Mouse (Mus musculus) cerebellum, adult (tissue): ENCODE results near the gene Lhfpl3.
A peak's percentile ranks its signal among the peaks of the same experiment; 100 is the strongest.
"Not testable (repeated sequence)": the region's sequence is repeated elsewhere in the genome, so short reads cannot be mapped to it uniquely, and the experiment has no call there.

Source experiments
- ATAC-seq: cut with Nextera tagmentation; 2 replicates; pipeline ENCODE4 v1.9.2; 2017; ENCODE audit warnings: mild to moderate bottlenecking, moderate library complexity, mixed read lengths; ENCODE audit not compliant: insufficient number of reproducible peaks, low FRiP score, low TSS enrichment

Gene Lhfpl3

DNA sequence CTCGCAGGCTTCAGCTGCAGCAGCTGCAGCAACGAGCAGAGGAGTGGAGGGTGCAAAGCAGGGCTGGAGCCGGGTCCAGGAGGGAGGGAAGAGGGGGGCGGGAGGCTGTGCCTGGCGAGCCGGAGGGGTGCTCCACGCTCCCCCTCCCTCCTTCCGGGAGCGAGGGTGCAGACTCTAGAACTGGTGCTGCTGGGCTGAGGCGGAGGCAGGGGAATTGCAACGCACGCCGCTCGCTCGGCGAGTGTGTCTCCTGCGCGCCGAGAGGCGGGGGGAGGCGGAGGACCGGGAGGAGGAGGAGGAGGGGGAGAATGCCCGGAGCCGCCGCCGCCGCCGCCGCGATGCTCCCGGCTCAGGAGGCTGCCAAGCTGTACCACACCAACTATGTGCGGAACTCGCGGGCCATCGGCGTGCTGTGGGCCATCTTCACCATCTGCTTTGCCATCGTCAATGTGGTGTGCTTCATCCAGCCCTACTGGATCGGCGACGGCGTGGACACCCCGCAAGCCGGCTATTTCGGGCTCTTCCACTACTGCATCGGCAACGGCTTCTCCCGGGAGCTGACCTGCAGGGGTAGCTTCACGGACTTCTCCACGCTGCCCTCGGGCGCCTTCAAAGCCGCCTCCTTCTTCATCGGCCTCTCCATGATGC, at the start of gene Lhfpl3:
TSS of gene Lhfpl3 (plus strand) at position 175 of the 648 bp plus-strand sequence.
- ATAC-seq = peak; percentile 63

DNA sequence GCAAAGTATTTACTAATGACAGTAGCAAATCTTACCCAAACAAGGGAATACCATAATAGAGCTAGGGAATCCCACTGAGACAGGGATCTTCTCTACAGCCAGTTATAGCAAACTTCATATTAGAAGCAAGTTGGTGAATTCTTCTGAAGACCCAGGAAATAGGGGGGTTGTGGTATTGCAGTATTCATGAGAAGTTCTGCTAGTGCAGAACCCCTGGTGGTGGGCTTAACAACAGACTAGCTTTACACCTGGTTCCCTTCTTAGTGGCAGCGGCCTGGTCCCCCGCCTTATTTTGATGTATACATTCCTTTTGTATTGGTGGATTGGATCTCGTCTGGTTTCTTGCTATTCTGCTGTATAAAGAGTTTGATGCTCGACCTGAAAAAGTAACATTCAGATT, 39.6 kb upstream of the Lhfpl3 start:
- ATAC-seq = not testable (repeated sequence)

DNA sequence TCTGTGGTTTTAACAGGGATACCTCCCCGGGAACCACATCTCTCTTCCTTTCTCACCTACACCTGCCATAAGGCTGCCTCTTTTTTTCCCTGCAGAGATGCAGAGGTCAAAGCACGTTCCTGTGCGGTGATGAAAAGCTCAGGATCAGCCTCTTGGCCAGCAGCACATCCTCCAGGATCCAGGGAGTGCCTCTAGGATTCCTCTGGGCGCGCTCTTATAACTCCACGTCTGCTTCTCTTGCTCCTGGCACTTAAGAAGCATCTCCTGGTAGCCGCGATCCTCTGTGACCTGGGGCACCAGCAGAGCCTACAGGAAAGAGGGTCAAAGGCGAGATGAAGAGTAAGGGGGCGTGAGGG, 352 bp upstream of the Lhfpl3 start:
- peak; percentile 18; the same call in 1 of the 2 replicates for ATAC-seq

DNA sequence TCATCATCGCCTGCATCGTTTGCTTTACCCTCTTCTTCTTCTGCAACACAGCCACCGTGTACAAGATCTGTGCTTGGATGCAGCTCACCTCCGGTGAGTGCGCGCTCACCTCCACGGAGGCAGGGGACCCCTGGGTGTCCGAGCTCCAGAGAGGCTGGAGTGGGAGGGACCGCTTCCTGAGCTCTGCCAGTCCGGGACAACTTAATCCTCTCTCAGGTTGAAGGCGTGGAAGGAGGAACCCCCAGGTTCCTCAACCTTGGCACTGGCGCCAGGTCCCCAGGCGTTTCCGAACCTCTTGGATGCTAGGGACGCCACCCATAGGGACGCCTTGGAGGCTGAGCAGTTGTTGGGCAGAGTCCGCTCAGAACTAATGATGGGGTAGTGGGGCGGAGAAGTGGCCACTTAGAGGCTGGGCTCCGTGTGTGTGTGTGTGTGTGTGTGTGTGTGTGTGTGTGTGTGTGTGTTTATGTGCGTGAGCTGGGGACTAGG, 718 bp downstream of the Lhfpl3 start:
- ATAC-seq = peak; percentile 42

DNA sequence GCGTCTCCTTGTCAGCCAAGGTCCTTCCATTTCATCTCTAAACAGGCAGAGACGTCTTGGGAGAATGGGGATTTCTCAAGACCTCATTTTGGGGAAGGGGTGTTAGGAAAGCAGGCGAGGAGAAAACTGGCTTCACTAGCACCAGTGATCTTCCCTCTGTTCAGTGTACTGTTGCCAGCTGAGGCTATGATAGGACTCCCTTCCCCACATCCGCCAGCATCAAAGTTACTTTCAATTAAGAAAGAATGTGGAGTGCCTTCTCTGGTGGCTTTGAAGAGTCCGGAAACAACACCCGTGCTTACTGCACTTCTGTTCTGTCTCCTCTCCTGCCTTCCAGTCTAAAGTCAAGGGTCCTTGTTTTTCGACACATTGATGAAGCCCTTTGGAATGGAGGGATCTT, 1.4 kb downstream of the Lhfpl3 start:
- ATAC-seq = no peak

DNA sequence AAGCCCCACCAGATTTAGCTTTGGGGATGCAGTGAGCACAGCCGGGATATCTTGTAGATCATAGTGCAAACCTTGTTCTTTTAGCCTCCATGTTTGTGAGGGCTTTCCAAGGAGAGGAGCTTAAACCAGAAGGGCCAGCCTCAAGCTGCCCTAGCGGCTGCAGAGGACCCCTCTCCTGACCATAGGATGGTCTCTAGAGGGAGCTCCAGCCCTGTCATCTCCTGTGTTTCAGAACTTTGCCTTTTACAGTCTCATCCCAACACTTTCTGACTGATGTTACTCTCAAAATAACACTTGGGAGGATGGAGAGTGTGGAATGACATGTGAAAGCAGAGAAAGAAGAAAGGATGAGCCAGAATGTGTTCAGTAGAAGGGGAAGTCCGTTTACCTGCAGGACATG, 11.4 kb downstream of the Lhfpl3 start:
- no peak for ATAC-seq

DNA sequence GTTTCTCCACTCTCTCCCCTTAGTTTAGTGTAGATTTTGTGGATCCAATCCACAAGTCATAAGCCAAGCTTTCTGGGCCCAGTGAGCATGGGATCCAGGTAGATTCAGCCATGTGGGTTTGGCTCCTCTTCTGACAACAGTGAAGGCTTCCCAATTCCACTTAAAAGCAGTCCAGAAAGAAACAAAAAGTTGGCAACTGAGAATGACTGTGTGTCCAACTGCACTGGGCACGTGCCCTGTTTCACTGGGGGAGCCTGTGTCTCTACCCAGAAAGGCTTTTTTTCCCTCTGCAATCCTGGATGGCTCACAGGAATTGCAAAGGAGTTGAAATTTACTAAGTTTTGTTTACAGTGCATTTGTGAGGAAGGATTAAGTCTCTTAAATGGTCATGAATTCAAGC, 24.9 kb downstream of the Lhfpl3 start:
- ATAC-seq = no peak

DNA sequence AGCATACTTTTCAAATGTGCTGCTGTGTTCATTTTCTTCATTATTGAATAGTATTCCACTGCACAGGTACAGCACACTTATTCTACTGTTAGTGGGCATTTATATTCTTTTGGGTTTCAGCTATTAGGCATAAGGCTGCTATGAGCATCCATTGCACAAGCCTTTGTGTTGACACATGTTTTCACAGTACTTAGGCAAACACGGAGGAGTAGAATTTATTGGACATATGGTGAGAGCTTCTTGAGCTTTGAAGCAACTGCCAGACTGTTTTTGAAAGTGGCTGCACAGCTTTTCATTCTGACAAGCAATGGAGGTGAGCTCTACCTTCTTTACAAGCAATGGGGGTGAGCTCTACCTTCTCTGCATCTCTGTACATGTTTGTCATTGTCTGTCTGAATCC, 49.5 kb downstream of the Lhfpl3 start:
- ATAC-seq = no peak

DNA sequence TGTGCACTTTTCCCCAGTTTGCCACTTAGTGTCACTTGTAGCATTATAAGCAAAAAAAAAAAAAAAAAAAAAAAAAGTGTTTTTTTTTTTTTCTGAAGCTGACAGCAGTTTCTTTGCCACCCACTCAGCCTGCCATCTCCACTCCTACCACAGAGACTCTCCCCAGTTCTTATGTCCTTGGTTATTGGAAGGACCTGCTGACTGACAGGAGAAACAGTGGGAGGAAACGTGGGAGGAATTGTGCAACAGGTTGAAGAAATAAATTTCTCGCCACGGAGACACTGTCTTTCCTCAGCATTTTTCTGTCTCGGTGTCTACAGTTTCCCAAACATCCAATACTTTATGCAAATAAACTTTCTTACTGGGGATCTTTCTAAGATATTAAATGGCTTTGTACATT, 67.6 kb downstream of the Lhfpl3 start:
- no peak for ATAC-seq

DNA sequence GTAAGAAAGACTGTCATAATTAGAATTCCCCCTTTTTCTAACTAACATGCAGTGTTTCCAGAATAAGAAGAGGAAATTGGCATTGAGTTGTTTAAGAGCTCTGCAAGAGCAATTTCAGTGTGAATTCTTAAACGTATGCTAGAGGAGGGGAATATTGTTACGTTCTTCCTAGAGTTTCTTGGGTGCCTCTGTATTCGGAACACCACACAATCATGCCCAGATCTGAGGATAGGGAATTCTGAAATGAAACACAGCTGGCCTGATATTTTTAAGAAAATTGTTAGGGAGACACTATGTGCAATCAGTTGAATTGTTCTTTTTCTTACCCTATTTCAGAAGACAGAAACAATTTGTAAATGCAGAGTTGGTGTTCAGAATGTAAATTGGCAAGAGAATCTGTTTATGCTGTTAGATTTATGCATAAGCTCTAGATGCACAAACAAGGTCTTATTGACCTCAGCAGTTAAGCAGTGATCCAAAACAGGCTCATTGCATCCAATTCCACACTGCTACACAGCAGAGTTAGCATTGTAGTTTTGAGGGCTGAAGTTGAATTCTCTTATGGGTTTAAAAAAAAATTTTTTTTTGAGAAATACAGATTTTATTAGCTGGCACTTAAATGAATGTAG, 84.1 kb downstream of the Lhfpl3 start:
- ATAC-seq = no peak

DNA sequence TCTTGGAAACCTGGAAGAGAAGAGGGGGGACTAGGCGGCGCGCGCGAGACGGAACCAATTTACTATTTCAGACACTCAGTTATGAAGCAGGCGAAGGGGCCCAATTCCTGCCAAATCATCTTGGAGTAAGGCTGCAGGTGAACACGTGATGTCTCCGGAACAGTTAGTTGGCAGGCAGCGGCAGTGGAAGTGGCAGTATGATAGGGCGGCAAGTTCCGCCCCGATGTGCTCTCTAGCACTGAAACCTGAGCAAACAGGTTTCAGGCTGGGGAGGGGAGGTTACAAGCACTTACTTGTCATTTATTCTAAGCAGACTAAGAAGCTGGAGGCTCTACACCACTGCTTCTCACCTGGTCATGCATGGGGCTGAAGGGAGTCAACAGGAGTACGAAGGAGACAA, 105.7 kb downstream of the Lhfpl3 start:
- no peak for ATAC-seq

DNA sequence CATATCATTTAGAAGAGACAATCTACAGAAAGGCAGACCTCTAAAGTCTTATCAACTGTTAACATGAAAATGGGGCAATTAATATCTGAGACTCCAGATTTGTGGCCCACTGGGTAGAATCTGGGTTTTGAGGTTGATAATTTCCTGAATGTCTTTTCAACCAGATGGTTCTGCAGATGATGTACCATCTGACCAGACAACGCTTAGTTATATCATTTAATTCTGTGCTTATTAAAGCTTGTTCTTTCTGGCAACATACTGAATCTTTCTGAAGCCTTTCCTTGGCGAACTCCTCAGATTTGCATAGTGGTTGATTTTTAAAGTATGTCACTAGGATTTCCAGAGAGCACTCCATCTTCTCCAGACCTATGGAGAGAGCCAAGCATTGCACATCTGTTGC, 107.6 kb downstream of the Lhfpl3 start:
- no peak for ATAC-seq

DNA sequence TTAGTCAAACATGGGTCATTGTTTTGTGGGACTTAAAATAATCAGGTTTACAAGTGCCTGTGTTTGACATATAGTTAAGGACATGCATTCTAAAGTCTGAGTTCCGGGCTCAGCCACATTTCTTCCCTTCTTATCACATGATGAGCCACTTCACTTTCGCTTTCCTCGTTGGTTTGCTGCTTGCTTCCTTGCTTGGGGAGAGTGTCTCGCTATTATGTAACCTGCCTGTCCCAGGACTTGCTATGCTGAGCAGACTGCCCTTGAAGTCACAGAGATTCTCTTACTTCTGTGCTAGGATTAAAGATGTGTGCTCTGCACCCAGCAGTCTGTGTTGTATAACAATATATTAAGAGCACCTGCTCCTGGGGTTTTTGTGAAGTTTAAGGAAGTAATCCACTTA, 110.6 kb downstream of the Lhfpl3 start:
- ATAC-seq = no peak

DNA sequence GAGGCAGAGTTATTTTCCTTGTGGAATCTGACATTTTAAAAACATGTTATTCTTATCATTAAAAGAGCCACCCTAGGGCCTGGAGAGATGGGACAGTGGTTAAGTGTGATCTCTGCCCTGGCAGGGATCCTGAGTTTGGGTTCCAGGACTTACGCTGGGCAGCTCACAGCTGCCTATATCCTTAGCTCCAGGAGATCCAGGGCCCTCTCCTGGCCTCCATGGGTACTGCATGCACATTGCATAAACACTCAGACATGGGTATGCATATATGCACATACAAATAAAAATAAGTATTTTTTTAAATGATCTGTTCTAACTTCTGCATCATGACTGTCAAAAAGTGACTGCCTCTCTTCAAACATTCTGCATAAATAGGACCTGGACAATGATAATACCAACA, 115.5 kb downstream of the Lhfpl3 start:
- no peak for ATAC-seq

DNA sequence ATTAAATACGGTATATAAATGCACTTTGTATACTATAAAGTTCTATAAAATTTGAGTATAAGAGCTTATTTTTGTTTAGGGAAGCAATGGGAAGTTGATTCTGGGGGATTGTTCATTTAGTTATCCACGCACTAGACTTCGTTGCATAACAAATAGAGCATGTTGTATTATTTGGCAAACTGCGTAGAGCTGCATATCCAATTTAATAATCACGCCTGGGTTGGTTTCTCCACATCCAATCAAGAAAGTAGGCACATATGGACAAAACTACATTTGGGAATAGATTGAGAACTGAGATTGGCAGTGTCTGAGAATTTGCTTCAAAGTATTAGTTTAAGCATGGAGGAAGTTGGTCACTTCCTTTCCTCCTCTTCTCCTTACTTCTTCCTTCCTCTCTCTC, 123.2 kb downstream of the Lhfpl3 start:
- ATAC-seq = no peak

DNA sequence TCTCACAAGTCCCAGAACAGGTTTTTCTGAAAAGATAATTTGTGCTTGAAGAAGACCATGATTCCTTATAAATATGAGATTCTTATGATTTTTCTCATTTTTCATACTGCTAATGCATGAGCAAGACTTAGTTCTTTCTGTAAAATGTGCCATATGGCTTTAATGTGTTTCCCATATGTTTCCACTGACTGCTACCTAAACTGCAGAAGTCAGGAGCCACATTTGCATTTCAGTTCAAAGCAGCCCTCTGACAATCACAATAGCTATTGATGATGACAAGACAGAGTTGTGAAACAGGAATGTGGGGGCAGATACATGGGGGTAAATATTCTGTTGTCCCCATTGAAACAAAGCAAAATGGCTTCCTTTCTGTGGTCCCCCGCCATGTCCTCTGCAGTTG, 126.6 kb downstream of the Lhfpl3 start:
- no peak for ATAC-seq

DNA sequence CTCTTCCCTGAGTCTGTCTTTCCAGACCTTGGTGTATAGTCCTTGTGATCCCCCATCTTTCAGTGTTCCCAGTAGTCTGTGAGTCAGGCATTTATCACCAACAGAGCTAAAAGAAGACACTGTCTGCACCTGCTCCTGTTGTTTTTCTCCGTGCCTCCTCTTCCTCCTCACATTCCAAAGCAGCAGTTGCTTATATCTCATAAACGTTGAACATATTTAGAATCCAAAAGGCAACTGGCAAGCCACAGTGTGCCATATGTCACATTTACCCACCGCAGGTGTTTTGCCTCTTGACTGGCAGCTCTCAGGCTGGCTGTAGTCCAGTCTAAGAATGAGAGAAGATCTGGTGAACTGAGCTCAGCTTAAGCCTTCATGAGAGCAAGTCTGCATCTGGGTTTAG, 142.5 kb downstream of the Lhfpl3 start:
- ATAC-seq = no peak; the same call in 1 of the 2 replicates

DNA sequence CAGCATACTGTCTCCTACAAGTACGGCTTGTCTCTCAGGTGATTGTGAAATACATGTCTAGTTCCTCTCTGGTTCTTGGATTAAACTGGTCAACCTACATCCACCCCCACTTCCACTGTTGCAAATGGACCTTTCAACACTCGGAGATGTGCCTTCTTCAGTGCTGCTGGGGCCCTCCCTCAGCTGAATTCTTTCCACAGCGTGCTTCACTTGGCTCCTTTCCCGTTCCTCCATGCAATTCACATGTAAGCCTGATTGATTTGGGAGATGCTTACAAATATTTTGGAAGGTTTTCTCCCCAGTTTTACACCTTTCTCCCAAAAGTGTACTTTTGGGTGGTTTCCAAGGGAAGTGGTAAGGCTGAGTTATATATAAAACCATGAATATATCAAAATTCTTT, 143.6 kb downstream of the Lhfpl3 start:
- no peak for ATAC-seq

DNA sequence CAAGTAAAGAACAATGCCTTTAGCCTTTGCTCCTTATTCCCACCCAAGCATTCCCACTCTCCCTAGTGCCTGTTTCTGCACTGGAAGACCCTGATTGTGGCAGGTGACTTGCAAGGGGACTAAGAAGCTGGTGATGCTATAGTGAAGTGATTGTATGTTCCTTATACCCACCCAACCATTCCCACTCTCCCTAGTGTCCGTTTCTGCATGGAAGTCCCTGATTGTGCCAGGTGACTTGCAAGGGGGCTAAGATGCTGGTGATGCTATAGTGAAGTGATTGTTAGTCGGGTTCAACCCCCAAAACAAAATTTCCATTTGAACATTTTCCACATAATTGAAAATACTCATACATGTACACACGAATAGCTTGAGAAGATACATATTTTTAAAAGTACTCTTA, 151.4 kb downstream of the Lhfpl3 start:
- ATAC-seq = no peak

DNA sequence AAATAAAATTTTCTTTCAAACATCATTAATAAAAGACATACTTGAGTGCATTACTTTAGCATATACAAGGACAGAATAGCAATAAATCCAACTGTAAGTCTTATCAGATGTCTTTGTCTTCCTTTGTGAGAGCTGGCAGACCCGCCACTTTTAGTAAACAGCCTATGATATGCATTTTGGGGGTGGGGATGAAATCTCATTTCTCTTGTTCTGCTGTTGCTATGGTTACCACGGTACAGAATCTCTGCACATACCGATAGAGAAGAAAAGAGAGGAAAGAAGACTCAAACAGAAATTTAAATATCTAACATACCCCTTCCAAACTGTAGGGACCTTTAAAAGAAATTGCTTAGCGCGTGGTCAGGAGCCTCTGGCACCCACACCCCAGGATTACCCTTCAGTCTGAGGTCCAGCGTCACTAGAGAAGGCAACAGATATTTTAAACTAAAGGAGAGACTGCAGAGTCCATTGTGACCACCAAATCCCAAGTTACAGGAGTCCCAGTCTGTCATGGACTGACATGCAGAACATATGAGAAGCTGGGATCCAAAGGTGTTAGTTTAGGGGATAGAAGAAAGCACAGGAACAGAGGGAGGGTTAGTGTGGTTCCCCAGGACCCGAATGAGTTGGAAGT, 151.9 kb downstream of the Lhfpl3 start:
- ATAC-seq = no peak

DNA sequence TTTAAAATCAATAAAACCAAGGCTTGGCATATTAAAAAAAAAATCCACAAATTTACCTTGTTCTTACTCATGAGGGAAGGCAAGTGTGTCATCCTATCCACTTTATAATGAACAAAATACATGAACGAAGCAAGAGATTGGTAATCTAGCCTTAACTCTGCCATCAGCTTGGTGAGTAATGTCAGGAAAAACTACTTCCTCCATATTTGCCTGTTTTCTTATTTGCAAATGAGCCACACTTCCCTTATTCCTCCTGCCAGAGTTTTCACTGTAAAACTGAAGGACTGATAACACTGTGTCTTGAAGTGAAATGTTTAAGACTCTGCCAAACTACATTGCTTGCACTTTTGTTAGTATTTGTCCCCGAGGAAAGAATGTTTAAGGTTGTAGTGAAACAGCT, 152.7 kb downstream of the Lhfpl3 start:
- no peak for ATAC-seq

DNA sequence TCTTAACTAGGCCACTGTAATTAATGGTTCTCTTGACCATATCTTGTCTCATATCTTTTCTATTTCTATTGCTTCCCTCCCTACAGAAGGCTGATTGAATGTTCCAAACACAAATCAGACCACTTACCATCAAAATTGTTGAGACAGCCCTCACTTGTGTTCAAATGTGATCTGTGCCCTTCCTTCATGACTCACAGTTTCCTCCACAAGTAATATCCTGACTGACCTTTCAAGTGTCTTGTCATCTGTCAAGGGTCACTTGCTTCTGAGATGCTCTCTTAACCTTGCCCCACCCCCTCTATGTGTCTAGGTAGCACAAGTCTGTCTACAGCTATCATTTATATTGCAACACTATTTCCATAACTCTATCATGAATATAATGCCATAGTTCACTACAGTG, 154.1 kb downstream of the Lhfpl3 start:
- no peak for ATAC-seq
